Mouse (Mus musculus) cerebellum, adult 2 months (tissue): ENCODE data around the gene Cep78. TPM values are rescaled to one million over a fixed set of nuclear protein-coding genes. Genes with fewer than 3 reads are reported as not detected.

Experiments used
- DNase-seq, 2 experiments: peaks; one replicate each; pipeline ENCODE4 v3.0.0; 2021
- H3K27ac ChIP-seq: fragments of 200-500 bp; 2 replicates; pipeline ENCODE4 v1.5.1; 2012; ENCODE audit warnings: low read length, control low read depth, inconsistent platforms; ENCODE audit not compliant: insufficient read depth
- H3K27me3 ChIP-seq: fragments of 200-500 bp; 2 replicates; pipeline ENCODE4 v1.6.1; 2012; ENCODE audit warnings: inconsistent platforms, mild to moderate bottlenecking, low read length, moderate library complexity; ENCODE audit not compliant: control insufficient read depth, insufficient read depth
- H3K4me1 ChIP-seq: fragments of 200-500 bp; 2 replicates; pipeline ENCODE4 v1.6.1; 2011; ENCODE audit warnings: low read length; ENCODE audit not compliant: control insufficient read depth, insufficient read depth
- H3K4me3 ChIP-seq: fragments of 200-500 bp; replicated peaks from 2 replicates; pipeline ENCODE3; 2011; ENCODE audit warnings: mild to moderate bottlenecking, low read depth, low read length, control low read depth; ENCODE audit not compliant: insufficient read depth
- CTCF ChIP-seq: fragments of 200-500 bp; IDR thresholded peaks from 2 replicates; pipeline ENCODE4 v1.5.1; 2011; ENCODE audit warnings: low read depth, mild to moderate bottlenecking, control low read depth, low read length, moderate library complexity, borderline replicate concordance; ENCODE audit not compliant: insufficient read depth
- POLR2A ChIP-seq: fragments of 200-500 bp; IDR thresholded peaks from 2 replicates; pipeline ENCODE4 v1.6.1; 2011; ENCODE audit warnings: low read length, control low read depth, borderline replicate concordance; ENCODE audit not compliant: insufficient read depth
- WGBS: fragments of 180-500 bp; shearing (Covaris S2); methylation state at CpG from one replicate; pipeline ENCODE4 v1.1.7; 2018; 5-methylcytosine and 5-hydroxymethylcytosine counted together
- polyA plus RNA-seq: library from polyadenylated mRNA; depleted of rRNA; stranded (reverse); fragments of >200 nt; gene quantifications from 2 replicates; pipeline ENCODE4 v1.2.3, GENCODE M21; 2012

Gene Cep78
- polyA plus RNA-seq, 1 experiment = 9.6 TPM

DNA sequence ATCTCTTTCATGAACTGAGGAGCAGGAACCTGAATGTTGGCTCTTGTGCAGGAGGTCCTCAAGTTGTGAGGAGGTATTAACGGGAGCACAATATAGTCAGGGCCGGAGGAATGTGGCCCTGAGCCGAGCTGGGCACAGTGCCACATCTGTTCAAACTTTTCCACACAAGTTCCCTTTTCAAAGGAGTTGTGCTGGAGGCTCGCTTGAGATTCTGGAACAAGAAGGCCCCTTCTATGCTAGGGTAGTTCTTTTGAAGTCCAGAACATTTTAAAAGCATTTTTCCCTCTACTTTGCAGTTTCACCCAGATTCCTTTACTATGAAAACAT, 59.1 kb downstream of the Cep78 start:
- TF ChIP-seq POLR2A (no peak), CTCF (no peak)
- no peak overlapping the region for H3K4me3 ChIP-seq
- H3K27me3 ChIP-seq = no peaks in the 10 kb centered on the region
- WGBS = 16% methylated on average over 4 of the region's 4 CpGs
- no peak overlapping the region for H3K27ac ChIP-seq
- DNase-seq = peak; percentile 32 to 46
- H3K4me1 ChIP-seq = no peaks in the 10 kb centered on the region

DNA sequence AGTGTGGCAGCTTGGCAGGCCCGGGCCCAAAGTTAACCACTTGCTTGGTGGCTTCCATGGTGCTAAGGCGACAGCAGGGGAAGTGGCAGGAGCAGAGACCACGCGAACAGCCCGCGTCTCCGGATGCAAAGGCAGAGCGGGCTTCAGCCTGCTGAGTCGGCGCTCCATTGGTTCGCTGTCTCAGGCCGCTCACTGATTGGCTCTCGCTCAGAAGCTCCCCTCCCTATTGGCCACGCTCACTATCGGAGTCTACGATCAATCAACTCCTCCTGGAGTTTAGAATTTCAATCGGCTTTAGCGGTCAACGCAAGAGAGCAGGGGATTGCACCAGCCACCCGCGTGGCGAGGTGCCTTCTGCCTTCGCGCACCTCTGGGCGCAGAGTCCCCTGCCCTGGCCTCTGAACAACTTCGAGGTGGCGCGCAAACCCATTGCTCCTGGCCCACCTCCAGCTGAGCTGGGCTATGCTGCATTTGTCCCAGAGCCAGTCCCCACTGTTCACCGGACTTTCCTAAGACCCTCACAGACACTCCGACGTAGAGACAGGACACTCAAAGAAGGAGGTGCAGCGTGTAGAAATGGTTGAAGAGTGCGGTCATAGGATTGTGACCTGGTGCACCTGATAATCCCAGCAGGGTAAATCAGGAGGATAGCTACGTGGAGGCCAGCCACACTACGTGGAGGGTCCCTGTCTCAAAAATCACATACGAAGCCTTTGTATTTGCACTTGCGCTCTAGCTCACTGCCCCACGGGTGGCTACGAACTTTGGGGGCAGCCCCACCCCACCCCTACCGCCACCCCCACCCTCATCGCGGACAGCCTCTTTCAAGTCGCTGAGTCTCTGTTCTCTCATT, 59.7 kb downstream of the Cep78 start:
- TF ChIP-seq POLR2A = no peak
- no peak for TF ChIP-seq CTCF
- peak overlapping the region; percentile 54 for H3K4me3 ChIP-seq
- 1% methylated on average over 43 of the region's 43 CpGs for WGBS
- no peak overlapping the region for H3K27ac ChIP-seq
- no peaks in the 10 kb centered on the region for H3K4me1 ChIP-seq
- H3K27me3 ChIP-seq = no peaks in the 10 kb centered on the region
- DNase-seq = peak; percentile 74 to 76

DNA sequence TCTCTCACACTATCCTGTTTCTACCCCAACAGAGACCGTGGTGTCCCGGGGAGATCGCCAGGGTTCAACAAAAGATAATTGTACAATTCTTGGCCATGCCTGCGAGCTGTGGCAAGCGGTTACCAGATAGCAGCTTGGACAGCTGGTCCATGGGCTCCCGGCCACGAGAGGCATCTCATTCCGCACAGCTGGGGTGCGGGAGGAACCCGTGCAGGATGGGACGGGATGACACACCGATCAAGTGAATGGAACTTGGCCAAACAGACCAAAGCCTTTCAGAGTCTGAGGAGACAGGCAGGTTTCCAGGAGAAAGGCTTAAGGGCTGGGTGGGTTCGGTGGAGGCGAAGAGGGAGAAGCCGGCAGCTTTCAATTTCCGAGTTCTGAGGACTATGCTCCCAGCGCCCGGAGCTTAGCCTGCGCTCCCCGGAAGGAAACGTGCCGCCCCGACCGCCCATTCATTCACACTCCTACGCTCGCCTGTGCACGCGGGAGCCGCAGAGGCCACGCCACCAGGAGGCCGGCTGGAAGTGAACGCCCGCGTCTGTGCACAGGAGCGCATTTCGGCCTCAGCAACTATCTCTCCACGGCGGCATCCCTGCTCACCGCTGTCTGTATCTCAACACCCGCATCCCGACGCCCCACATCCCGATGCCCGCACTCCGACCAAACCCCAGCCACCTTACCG, 60.5 kb downstream of the Cep78 start:
- no peaks in the 10 kb centered on the region for H3K4me1 ChIP-seq
- H3K27me3 ChIP-seq = no peaks in the 10 kb centered on the region
- peak; percentile 49 to 54 for DNase-seq
- H3K27ac ChIP-seq = no peak overlapping the region
- H3K4me3 ChIP-seq = peak overlapping the region; percentile 54
- TF ChIP-seq CTCF (no peak), POLR2A (no peak)
- under 1% methylated on average over 46 of the region's 46 CpGs for WGBS

DNA sequence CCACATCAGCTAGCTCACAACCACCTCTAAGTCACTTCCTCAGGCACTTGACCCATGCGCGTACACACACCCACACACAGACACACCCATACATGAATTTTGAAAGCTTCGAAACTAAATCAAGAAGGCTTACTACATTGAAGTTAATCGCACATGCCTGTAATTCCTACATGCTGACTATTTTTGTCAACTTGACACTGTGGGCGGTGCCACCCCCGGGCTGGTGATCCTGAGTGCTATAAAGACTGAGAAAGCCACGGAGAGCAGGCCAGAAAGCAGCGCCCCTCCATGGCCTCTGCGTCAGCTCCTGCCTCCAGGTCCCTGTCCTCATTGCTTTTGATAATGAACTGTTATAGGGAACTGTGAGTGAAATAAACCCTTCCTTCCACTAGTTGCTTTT, 61.4 kb downstream of the Cep78 start:
- Histone ChIP-seq H3K27ac (no peak overlapping the region; the same call in 1 of the 2 replicates), H3K4me1 (no peaks in the 10 kb centered on the region), H3K4me3 (peak overlapping the region; percentile 6), H3K27me3 (no peaks in the 10 kb centered on the region)
- TF ChIP-seq POLR2A (no peak), CTCF (no peak)
- DNase-seq = no peak
- 20% methylated on average over 9 of the region's 9 CpGs for WGBS

DNA sequence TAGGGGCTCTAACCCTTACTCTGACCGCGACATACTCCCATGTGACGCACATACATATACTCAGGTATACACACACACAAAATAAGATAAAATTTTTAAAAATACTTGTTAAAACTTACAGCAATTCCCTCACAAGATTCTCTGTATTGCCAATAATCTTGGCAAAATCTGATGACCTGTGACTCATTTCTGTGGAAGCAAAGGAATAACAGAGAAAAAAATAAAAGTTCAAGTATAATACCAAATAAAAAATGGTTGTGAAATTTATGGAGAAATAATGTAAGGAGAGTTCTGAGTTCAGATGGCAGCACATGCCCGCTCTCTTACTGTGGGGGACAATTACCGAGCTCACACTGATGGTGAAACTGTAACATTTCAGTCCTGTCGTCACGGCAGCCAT, 65.5 kb downstream of the Cep78 start:
- TF ChIP-seq CTCF = no peak
- no peak for TF ChIP-seq POLR2A
- Histone ChIP-seq H3K27ac (no peak overlapping the region), H3K27me3 (no peaks in the 10 kb centered on the region), H3K4me1 (no peaks in the 10 kb centered on the region), H3K4me3 (no peak overlapping the region)
- 95% methylated on average over 7 of the region's 7 CpGs for WGBS
- no peak for DNase-seq

DNA sequence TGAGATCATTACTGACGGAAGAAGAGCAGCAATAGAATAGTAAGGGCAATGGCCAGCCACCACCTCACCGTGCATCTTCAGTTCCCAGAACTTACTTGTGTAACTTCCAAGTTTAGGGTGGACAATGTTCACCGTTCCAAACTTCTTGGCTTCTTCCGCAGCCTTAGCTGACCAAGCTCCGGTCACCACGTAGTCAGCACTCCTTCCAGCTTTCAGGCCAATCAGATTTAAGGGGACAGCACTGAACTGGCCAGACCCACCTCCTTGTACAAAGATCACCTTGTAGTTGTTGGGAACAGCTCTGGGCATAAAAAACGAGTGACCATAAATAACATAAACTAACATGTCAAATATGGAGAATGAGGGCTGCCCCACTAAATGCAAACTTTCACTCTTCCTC, 66.7 kb downstream of the Cep78 start:
- no peak for DNase-seq
- no peak for TF ChIP-seq CTCF

DNA sequence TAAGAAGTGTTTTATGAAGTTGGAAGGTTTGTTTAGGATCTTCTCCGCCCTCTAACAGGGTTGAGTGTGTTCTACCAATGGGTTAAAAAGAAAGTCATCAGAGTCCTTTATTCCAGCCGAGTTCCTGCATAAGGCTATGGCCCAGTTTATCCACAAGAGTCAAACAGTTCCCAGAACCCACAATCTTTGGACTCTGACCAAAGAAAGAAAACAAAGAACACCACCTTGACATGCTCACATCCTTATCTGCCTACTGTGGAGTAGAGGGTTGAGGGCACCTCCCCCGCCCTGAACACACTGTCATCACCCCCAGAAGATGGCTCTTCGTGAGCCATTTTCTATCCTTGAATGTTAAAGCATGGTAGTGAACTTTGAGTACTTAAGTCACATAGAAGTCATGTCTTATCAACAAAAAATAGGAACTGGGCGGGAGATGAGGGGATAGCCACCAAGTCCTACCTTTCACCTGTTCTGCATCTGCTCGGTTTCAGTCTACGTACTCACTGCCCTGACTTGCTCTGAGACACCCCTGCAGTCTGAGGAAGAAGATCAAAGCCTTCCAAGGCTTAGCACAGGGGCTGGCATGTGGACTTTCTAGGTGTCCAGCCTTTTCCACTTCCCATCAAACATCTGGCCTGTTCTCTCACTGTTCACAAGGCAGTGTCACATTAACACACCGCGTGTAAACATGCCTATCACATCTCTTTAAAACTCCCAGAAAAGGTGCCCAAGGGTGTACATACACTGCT, 71.4 kb downstream of the Cep78 start:
- DNase-seq = no peak
- 92% methylated on average over 9 of the region's 9 CpGs for WGBS
- no peak overlapping the region for H3K4me3 ChIP-seq
- H3K4me1 ChIP-seq = no peaks in the 10 kb centered on the region
- TF ChIP-seq CTCF = no peak
- TF ChIP-seq POLR2A = no peak
- H3K27me3 ChIP-seq = no peaks in the 10 kb centered on the region
- H3K27ac ChIP-seq = no peak overlapping the region

More for the DNA sequence above, 66.7 kb downstream of the Cep78 start:
- WGBS = 93% methylated on average over 7 of the region's 7 CpGs
- Histone ChIP-seq H3K27ac (no peak overlapping the region), H3K4me3 (no peak overlapping the region), H3K27me3 (no peaks in the 10 kb centered on the region), H3K4me1 (no peaks in the 10 kb centered on the region)

DNA sequence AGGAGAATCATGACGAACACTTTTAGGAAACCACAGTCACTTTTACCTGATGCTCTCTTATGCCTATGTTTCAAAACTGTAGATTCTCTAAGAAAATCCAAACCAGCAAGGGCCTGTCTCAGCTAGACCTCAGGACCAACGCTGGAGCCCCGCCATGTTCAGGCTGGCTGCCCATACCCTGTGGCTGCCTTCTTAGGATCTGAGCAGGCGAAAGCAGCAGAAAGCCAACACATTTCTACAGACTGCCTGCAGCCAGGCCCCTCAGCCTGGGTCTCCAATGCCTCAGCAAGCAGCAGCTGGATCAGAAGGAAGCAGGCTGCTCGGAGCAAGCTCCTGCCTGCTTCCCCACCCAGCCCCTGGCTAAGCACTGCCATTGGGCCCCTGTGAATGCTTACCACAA, 73.3 kb downstream of the Cep78 start:
- Histone ChIP-seq H3K27me3 (no peaks in the 10 kb centered on the region), H3K27ac (no peak overlapping the region), H3K4me3 (no peak overlapping the region), H3K4me1 (no peaks in the 10 kb centered on the region)
- no peak for TF ChIP-seq CTCF
- TF ChIP-seq POLR2A = no peak
- 48% methylated on average over 5 of the region's 5 CpGs for WGBS
- no peak for DNase-seq
